Mouse (Mus musculus) hindbrain, embryonic 12.5 days (tissue): ENCODE data around the gene Hnrnpul1. TPM values are rescaled to one million over a fixed set of nuclear protein-coding genes. Genes with fewer than 3 reads are reported as not detected.

ENCODE experiments used
- ATAC-seq: fragments of 200-750 bp; cut with Nextera tagmentation; 2 replicates; pipeline ENCODE4 v1.8.0; 2017; ENCODE audit warnings: moderate TSS enrichment; ENCODE audit not compliant: low FRiP score
- H3K27ac ChIP-seq: fragments of 300-500 bp; sonication (generic); 2 replicates; pipeline ENCODE4 v1.5.1; 2016; ENCODE audit warnings: mild to moderate bottlenecking
- H3K27me3 ChIP-seq: fragments of 300-500 bp; sonication (generic); 2 replicates; pipeline ENCODE4 v1.6.1; 2016; ENCODE audit warnings: mild to moderate bottlenecking
- H3K36me3 ChIP-seq: fragments of 300-500 bp; sonication (generic); 2 replicates; pipeline ENCODE4 v1.6.1; 2016; ENCODE audit warnings: mild to moderate bottlenecking
- H3K4me1 ChIP-seq: fragments of 300-500 bp; sonication (generic); 2 replicates; pipeline ENCODE4 v1.6.1; 2016
- H3K4me2 ChIP-seq: fragments of 300-500 bp; sonication (generic); replicated peaks from 2 replicates; pipeline ENCODE4 v1.6.1; 2016; ENCODE audit warnings: mild to moderate bottlenecking
- H3K4me3 ChIP-seq: fragments of 300-500 bp; sonication (generic); 2 replicates; pipeline ENCODE4 v1.5.1; 2016; ENCODE audit warnings: mild to moderate bottlenecking
- H3K9ac ChIP-seq: fragments of 300-500 bp; sonication (generic); 2 replicates; pipeline ENCODE4 v1.6.1; 2016; ENCODE audit warnings: mild to moderate bottlenecking, moderate library complexity
- H3K9me3 ChIP-seq: fragments of 300-500 bp; sonication (generic); replicated peaks from 2 replicates; pipeline ENCODE4 v1.6.1; 2016; ENCODE audit warnings: mild to moderate bottlenecking
- WGBS: fragments of 180-500 bp; shearing (Covaris S2); methylation state at CpG from one replicate; pipeline ENCODE4 v1.1.7; 2016; 5-methylcytosine and 5-hydroxymethylcytosine counted together
- polyA plus RNA-seq: library from polyadenylated mRNA; unstranded; fragments of >200 nt; fragmentation: Nextera tagmentation; extraction: Ambion mirVana; gene quantifications from 2 replicates; pipeline ENCODE4 v1.2.1, GENCODE M21; 2016

The Hnrnpul1 gene
- polyA plus RNA-seq, 1 experiment from 2014 or later = 68.6 TPM

DNA sequence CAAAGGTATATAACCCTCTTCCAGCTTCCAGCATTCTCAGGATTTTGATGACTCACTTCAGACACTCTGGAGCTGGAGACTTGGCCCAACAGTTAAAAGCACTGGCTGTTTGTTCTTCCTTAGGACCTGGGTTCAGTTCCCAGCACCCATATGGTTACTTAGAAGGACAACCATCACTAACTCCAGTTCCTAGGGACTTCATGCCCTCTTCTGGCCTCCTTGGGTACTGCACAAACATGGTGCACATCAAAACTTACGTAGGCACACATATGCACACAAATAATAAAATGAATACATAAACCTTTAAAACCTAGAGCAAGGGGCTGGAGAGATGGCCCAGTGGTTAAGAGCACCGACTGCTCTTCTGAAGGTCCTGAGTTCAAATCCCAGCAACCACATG is 52.2 kb downstream of the Hnrnpul1 start:
- Histone ChIP-seq H3K4me3 (no peak overlapping the region), H3K27ac (no peak overlapping the region), H3K36me3 (no peaks in the 10 kb centered on the region), H3K4me1 (peaks cover 11% of the 10 kb centered on the region; the same call in 1 of the 2 replicates), H3K9me3 (peaks cover 6% of the 10 kb centered on the region; the same call in 1 of the 2 replicates), H3K27me3 (peaks cover 16% of the 10 kb centered on the region), H3K9ac (no peak overlapping the region), H3K4me2 (no peak overlapping the region)
- no peak for ATAC-seq
- WGBS = 92% methylated on average over 2 of the region's 2 CpGs

DNA sequence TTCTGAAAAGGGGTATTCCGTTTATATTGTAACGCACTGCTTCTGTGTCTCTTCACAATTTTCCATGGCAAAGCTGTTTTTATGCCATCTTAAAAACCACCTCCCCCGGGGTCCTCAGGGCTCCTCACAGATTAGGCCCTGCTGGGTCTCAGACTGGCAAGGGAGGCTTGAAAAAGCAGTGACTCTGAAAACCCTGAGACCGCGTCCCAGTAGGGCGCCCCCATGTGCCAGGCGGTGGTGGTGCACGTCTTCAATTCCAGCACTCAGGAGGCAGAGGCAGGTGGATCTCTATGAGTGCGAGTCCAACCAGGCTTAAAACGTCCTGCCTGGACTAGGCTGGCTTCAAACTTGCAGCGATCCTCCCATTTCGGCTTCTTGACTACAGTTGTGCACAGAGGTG is 53.8 kb downstream of the Hnrnpul1 start:
- H3K9ac ChIP-seq = no peak overlapping the region
- no peak for ATAC-seq
- no peak overlapping the region for H3K4me2 ChIP-seq
- H3K9me3 ChIP-seq = peaks cover 6% of the 10 kb centered on the region; the same call in 1 of the 2 replicates
- 72% methylated on average over 12 of the region's 12 CpGs for WGBS
- H3K27me3 ChIP-seq = peaks cover 16% of the 10 kb centered on the region
- no peaks in the 10 kb centered on the region for H3K36me3 ChIP-seq
- H3K4me1 ChIP-seq = peaks cover 11% of the 10 kb centered on the region; the same call in 1 of the 2 replicates
- H3K4me3 ChIP-seq = no peak overlapping the region
- no peak overlapping the region for H3K27ac ChIP-seq

DNA sequence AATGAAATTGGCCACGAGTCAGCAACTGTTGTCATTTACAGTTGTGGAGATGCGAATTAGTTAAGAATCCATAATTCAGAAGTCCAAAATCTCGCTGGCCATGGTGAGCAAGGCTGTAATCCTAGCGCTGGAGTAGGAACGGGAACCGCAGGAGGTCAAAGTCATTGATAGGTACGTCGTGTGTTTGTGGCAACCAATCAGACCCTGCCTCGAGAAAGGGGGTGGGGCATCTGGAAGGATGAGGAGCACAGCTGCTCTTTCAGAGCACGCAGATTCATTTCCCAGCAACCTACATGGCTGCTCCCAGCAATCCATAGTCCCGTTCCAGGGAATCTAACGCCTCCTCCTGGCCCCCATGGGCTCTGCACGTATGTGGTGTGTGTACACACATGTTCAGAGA is 54.7 kb downstream of the Hnrnpul1 start:
- Histone ChIP-seq H3K36me3 (no peaks in the 10 kb centered on the region), H3K9me3 (peaks cover 6% of the 10 kb centered on the region; the same call in 1 of the 2 replicates), H3K4me1 (peaks cover 9% of the 10 kb centered on the region; the same call in 1 of the 2 replicates), H3K4me2 (no peak overlapping the region), H3K9ac (no peak overlapping the region), H3K4me3 (no peak overlapping the region), H3K27ac (no peak overlapping the region), H3K27me3 (peaks cover 16% of the 10 kb centered on the region)
- ATAC-seq = no peak
- 55% methylated on average over 13 of the region's 13 CpGs for WGBS

DNA sequence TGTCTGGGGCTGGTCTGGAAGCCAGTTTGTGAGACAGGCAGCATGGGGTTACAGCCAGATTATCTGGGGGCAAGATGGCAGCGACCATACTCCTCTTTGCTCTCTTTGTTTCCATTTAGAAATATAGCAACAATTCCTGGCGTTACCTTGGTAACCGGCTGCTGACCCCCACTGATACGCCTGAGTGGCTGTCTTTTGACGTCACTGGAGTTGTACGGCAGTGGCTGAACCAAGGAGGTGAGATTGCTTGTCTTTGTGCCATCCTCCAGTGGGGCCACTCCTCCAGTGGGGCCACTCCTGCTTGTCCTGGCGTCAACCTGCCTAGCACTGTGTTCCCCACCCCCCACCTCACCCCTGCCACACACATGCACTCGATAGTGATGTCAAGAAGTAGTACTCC is 60.5 kb downstream of the Hnrnpul1 start:
- 43% methylated on average over 8 of the region's 8 CpGs for WGBS

DNA sequence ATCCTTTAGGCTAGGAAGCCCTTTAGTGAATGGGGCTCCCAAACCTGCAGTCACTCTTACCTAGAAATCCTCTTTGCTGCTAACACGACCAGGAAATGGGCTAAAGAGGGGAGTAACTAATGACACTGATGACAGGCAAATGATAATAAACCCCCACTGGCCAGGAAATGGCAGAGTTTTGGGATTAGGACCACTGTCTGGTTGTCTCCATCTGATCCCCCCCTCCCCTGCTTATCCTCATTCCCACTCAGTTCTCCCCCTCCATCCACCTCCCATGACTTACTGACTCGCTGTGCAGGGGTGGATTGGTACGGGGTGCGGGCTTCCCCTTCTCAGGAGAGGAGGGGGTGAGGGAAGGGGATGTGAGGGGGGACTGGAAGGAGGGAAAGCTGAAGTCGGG is 64.5 kb downstream of the Hnrnpul1 start:
- Histone ChIP-seq H3K27me3 (peaks cover 72% of the 10 kb centered on the region), H3K27ac (no peak overlapping the region), H3K9ac (no peak overlapping the region), H3K4me2 (0 out of 2 replicates have a peak overlapping the region, but pooled peaks have one; percentile 55), H3K4me1 (peaks cover 35% of the 10 kb centered on the region), H3K9me3 (no peaks in the 10 kb centered on the region), H3K36me3 (no peaks in the 10 kb centered on the region), H3K4me3 (no peak overlapping the region)
- 43% methylated on average over 5 of the region's 5 CpGs for WGBS
- ATAC-seq = no peak

More for the DNA sequence above, 60.5 kb downstream of the Hnrnpul1 start:
- Histone ChIP-seq H3K36me3 (no peaks in the 10 kb centered on the region), H3K4me1 (peaks cover 11% of the 10 kb centered on the region), H3K4me3 (no peak overlapping the region), H3K27ac (no peak overlapping the region), H3K9me3 (no peaks in the 10 kb centered on the region), H3K9ac (no peak overlapping the region), H3K27me3 (peaks cover 36% of the 10 kb centered on the region), H3K4me2 (no peak overlapping the region)
- ATAC-seq = no peak

DNA sequence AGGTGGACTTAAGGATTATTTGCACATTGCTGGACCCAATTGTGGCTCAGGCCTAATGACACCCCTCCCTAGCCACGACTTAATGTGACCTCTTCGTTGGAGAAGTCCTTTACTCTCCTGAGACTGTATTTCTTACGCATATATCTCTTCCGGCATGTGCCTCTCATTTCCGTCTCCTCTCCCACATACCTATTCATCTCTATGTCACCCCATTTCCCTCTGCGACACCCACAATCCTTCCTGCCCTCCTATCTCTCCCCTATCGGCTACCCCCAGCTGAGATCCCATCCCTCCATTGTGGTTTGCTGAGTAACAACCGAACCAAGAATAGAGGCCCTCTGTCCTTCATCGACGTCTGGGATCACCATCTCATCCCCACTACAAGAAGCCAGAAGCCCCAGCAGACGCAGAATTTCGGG is 64.9 kb downstream of the Hnrnpul1 start:
- H3K4me1 ChIP-seq = peaks cover 35% of the 10 kb centered on the region
- peak overlapping the region; percentile 55 for H3K4me2 ChIP-seq
- peak overlapping the region; percentile 41 for H3K4me3 ChIP-seq
- H3K27me3 ChIP-seq = peaks cover 77% of the 10 kb centered on the region
- no peaks in the 10 kb centered on the region for H3K36me3 ChIP-seq
- 18% methylated on average over 12 of the region's 12 CpGs for WGBS
- no peak overlapping the region for H3K9ac ChIP-seq
- no peak overlapping the region for H3K27ac ChIP-seq
- no peak for ATAC-seq
- H3K9me3 ChIP-seq = no peaks in the 10 kb centered on the region

DNA sequence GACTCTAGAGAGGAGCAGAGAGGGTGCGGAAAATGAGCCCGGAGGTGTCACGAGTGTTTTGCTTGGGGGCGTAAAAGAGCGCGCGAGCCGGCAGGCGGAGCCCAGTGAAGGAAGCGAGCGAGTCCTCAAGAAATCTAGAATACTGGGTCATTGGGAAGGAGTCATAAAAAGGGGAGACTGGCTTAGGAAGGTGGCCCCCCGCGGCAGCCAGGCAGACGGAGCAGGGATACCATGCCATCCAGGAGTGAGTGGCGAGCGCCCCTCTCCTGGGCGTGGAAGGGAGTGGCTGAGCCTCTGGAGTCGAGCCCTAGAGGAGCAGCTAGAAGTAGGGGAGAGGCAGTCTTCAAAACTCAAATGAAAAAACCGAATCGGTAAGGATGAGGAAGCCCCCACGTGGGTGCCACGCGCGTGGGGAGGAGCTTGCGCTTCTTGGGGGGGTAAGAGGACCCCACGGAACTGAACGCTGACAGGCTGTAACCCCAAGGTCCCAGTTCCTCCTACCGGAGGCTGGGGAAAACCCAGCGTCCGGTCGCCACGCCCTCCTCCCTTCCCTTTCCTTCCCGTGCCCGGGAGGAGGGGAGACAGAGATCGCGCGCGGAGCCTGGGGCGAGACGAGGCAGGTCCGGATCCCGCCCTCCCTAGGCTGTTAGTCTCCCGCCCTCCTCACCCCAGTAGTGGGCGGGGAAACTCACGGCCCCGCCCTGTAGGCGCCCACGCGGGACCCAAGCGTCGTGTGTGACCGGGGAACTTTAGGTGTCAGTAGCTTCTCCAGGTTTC is 65.6 kb downstream of the Hnrnpul1 start:
- ATAC-seq = no peak
- 2% methylated on average over 48 of the region's 52 CpGs for WGBS
- Histone ChIP-seq H3K4me2 (peak overlapping the region; percentile 55), H3K36me3 (no peaks in the 10 kb centered on the region), H3K9me3 (no peaks in the 10 kb centered on the region), H3K4me1 (peaks cover 35% of the 10 kb centered on the region), H3K27ac (no peak overlapping the region), H3K27me3 (peaks cover 77% of the 10 kb centered on the region), H3K4me3 (peak overlapping the region; percentile 41), H3K9ac (peak overlapping the region; percentile 43)

DNA sequence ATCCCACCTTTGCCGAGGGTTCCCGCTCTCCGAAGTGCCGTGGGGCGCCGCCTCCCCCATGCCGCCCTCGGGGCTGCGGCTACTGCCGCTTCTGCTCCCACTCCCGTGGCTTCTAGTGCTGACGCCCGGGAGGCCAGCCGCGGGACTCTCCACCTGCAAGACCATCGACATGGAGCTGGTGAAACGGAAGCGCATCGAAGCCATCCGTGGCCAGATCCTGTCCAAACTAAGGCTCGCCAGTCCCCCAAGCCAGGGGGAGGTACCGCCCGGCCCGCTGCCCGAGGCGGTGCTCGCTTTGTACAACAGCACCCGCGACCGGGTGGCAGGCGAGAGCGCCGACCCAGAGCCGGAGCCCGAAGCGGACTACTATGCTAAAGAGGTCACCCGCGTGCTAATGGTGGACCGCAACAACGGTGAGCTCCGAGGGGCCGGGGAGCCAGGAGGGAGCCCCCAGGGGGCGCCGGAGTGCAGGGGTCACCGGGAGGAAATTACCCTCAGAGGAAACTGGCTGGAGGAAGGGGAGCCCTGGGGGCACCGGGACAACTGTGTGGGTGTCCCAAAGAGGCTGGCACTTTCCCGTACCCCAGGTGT is 66.7 kb downstream of the Hnrnpul1 start:
- H3K4me2 ChIP-seq = peak overlapping the region; percentile 55
- H3K36me3 ChIP-seq = no peaks in the 10 kb centered on the region
- H3K4me3 ChIP-seq = peak overlapping the region; percentile 41
- ATAC-seq = no peak
- no peak overlapping the region for H3K27ac ChIP-seq
- peaks cover 77% of the 10 kb centered on the region for H3K27me3 ChIP-seq
- H3K4me1 ChIP-seq = peaks cover 32% of the 10 kb centered on the region
- 0 out of 2 replicates have a peak overlapping the region, but pooled peaks have one; percentile 10 for H3K9ac ChIP-seq
- no peaks in the 10 kb centered on the region for H3K9me3 ChIP-seq
- WGBS = under 1% methylated on average over 47 of the region's 47 CpGs

DNA sequence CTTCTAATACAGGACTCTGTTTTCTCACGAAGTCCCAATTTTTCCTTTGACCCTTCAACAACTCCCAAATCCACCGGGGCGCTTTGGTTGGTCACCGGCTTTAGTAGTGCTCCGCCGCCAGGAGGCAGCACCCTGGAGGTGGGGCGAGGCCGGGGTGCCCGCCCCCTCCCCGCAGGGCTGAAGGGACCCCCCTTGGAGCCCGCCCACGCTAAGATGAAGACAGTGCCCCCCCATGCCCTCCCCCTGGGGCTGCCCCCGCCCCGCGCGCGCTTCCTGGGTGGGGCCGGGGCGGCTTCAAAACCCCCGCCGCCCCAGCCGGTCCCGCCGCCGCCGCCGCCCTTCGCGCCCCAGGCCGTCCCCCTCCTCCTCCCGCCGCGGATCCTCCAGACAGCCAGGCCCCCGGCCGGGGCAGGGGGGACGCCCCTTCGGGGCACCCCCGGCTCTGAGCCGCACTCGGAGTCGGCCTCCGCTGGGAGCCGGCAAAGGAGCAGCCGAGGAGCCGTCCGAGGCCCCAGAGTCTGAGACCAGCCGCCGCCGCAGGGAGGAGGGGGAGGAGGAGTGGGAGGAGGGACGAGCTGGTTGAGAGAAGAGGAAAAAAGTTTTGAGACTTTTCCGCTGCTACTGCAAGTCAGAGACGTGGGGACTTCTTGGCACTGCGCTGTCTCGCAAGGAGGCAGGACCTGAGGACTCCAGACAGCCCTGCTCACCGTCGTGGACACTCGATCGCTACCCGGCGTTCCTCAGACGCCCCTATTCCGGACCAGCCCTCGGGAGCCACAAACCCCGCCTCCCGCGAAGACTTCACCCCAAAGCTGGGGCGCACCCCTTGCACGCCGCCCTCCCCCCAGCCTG is 67.7 kb downstream of the Hnrnpul1 start, which contains the start of gene Tgfb1:
TSS of gene Tgfb1 (plus strand) at position 323 of the 852 bp plus-strand sequence.
- H3K4me2 ChIP-seq = peak within 1 kb of the TSS; percentile 55
- H3K4me3 ChIP-seq = peak within 1 kb of the TSS; percentile 41
- H3K4me1 ChIP-seq = peaks cover 35% of the 10 kb centered on the region
- H3K27me3 ChIP-seq = peaks cover 71% of the 10 kb centered on the region
- H3K36me3 ChIP-seq = no peaks in the 10 kb centered on the region
- no peaks in the 10 kb centered on the region for H3K9me3 ChIP-seq
- no peak within 1 kb of the TSS for H3K27ac ChIP-seq
- H3K9ac ChIP-seq = peak within 1 kb of the TSS; percentile 50
- under 1% methylated on average over 48 of the region's 69 CpGs for WGBS
- ATAC-seq = peak; percentile 30

DNA sequence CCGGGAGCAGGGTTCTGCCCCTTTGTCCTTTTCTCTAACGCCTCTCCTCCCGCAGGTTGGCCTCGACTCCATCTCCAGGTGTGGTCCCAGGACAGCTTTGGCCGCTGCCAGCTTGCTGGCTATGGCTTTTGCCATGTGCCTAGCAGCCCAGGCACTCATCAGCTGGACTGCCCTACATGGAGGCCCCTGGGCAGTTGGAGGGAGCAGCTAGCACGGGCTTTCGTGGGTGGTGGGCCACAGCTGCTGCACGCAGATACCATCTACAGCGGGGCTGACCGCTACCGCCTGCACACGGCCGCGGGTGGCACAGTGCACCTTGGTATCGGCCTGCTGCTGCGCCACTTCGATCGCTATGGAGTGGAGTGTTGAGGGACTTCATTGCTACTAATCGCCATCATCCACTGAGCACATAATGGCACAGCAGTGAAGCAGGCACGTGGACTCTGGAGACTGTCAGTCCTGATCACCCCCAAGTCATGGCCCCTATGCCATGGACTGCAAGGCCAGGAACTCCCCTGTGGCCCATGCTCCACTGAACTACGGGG is 68.6 kb downstream of the Hnrnpul1 start:
- H3K27me3 ChIP-seq = peaks cover 63% of the 10 kb centered on the region
- WGBS = 63% methylated on average over 21 of the region's 21 CpGs
- H3K4me2 ChIP-seq = peak overlapping the region; percentile 55
- no peak overlapping the region for H3K27ac ChIP-seq
- no peak overlapping the region for H3K9ac ChIP-seq
- H3K36me3 ChIP-seq = no peaks in the 10 kb centered on the region
- peaks cover 42% of the 10 kb centered on the region for H3K4me1 ChIP-seq
- no peaks in the 10 kb centered on the region for H3K9me3 ChIP-seq
- no peak for ATAC-seq
- 0 out of 2 replicates have a peak overlapping the region, but pooled peaks have one; percentile 41 for H3K4me3 ChIP-seq

DNA sequence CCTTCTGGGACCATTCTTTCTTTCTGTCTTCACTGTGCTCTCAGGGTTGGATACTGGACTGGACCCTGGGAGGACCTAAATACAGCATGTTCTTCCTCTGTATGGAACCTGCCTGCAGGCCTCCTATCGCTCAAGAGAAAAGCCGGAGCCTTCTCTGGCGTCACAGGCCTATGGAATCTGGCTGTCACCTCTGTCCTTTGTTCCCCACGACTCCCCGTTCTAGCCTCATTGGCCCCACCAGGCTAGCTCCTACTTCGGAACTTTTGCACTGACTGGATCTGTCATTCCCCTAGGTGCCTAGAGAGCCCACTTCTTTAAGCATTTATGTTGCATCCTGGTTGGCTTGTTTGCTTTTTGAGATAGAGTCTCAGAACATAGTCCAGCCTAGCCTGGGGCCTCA is 69.9 kb downstream of the Hnrnpul1 start:
- Histone ChIP-seq H3K9ac (no peak overlapping the region), H3K27ac (no peak overlapping the region), H3K27me3 (peaks cover 50% of the 10 kb centered on the region), H3K36me3 (no peaks in the 10 kb centered on the region), H3K9me3 (no peaks in the 10 kb centered on the region), H3K4me2 (no peak overlapping the region), H3K4me1 (peaks cover 44% of the 10 kb centered on the region), H3K4me3 (no peak overlapping the region)
- WGBS = 85% methylated on average over 6 of the region's 6 CpGs
- ATAC-seq = no peak
